Mouse (Mus musculus) testis, postnatal 10 days (tissue): Measurements from ENCODE around the gene Cdc42bpb.

Source experiments
- DNase-seq: peaks from one replicate; pipeline ENCODE4 v3.0.0; 2021; ENCODE audit warnings: low spot score

Cdc42bpb gene

DNA sequence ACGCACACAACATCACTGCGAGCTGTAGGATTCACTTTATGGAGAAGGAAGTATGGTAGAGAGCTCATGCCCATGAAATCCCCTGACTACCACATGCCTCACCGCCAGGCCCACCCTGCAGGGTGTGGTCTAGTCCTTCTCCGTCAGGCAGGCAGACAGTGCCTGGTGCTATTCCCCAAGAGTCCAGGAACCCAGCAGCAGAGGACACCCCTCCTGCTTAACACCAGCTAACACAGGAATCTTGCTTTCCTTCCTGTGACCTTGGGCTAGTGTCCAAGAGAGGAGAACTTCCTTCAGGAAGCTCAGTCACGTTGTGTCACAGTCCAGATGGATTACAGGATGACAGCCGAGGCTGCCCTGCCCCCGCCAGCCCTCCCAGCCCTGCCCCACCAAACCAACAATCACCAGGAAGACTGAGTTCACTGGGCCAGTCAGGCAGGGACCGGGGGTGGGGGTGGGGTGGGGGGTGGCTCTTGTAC, 9.2 kb upstream of the Cdc42bpb start:
- no peak for DNase-seq

DNA sequence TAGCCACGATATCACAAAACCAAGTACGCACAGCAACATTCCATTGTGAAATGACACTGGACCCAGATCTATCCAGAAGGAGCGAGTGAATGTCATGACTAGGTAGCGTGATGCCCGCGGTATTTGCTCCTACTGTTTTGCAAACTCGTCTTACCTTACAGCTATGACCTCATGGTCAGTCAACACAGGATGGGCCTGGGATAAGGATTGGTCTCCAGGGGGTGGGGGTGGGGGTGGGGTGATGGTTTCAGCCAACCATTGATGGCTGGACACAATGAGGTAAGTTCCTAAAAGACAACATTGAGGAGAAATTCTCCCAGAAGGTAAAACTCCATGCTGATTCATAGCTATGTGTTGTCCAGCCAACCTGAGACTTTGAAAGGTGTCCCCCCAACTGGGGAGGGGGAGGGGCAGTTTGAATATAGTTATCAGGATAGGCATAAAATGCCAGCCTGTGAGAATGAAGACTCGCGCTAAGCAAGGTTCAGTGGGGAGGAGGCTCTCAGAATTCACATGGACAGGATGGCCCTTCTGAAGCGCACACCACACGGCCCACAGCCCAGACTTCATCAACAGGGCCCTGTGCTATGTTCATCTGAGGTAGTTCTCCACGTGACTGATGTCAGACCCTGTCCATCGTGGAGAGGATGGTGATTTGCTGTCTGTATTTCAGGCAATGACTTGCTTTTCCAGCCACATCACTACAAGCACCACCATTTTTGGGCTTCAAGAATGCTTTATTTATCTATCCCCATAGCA, 8.5 kb upstream of the Cdc42bpb start:
- DNase-seq: no peak

DNA sequence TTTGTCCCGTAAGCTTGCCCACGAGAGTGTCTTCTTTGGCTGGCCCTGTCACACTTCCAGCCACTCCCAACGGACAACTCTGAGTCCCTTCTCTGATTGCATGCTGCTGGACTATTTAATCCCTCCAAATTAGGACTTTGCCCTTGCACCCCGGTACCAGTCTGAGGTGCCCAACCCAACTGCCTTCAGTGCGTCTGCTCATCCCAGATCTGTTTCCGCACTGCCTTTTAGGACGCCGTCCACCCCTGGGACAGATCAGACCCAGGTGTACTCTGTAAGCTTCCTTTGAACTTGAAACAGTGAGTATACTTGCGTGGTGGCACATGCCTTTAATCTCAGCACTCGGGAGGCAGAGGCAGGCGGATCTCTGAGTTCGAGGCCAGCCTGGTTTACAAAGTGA, 1.3 kb upstream of the Cdc42bpb start:
- DNase-seq: no peak

DNA sequence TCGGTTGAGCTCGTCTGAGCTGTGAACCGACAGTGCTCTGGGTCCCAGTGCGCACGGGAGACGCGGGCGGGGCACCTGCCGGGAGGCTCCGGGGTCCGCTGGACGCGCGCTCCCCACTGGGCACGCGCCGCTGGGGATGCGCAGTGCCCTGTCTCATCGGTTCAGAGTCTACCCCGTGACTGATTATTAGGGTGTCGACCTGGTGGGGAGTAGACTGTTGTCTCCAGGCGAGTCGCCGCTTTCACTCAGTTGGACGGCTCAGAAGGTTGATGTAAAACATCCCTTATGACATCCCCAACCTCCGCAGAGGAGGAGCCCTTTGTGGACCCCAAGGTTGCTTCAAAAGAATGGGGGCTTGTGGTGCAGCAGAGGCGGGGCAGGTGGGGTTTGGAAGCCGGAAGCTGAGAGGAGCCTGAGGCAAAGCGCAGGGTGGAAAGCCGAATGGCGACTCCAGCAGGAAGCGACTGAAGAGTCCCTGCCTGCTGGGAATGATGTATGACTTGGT, 520 bp upstream of the Cdc42bpb start:
- no peak for DNase-seq

DNA sequence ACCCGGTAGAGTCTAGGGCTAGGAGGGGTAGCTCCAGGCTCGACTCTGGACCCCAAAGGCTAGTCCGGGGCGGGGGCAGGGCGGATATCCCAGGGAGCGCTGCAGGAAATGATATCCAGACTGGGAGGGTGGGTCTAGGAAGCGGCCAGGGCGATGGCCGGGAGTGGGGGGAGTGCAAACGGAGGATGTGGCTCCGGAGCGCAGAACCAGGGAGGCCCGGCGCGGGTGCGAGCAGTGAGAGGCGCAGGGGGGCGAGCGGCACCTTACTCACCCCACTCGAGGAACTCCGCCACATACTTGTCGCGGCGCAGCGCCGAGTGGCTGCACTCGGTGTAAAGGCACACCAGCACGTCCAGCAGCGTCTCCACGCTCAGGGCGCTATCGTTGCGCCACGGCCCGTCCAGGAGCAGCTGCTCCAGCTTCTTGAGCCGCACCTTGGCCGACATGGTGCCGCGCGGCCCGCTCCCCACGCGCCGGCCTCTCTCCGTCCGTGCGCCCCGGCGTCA, 639 bp downstream of the Cdc42bpb start:
- peak; percentile 76 for DNase-seq

DNA sequence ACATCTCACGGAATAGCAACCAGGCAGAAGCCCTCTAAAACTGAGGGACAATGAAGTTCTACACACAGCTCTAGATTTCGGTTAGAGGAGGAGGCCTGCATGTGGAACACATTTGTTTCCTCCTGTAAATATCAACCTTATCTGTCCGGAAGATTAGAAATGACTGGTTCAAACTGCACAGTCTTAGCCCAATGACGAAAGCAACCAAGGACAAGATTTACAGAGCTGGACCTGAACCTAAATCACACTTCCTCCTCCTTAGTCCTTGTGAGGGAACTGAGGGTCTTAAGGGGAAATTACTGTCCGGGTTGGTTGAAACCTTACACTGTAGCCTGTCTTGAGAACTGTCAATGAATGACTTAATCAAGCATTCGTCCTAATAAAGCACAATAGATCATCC, 1.5 kb downstream of the Cdc42bpb start:
- no peak for DNase-seq

DNA sequence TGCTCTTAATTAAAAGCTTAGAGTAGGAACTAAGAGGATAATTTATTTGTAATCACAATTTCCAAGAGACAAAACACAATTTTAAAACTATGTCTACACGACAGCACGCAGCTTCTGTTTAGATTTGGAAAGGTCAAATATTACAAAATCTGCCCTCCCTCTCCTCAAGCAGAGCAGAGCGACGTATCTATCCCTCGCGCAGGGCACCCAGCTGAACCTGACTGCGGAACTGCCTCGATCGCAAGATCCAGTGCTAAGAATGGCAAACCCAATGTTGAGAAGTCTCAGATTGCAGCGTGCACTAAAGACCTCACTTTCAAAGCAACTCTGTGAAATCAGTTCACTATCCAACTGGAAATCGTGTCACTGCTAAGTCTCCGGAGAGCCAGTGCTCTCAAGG, 2.0 kb downstream of the Cdc42bpb start:
- no peak for DNase-seq

DNA sequence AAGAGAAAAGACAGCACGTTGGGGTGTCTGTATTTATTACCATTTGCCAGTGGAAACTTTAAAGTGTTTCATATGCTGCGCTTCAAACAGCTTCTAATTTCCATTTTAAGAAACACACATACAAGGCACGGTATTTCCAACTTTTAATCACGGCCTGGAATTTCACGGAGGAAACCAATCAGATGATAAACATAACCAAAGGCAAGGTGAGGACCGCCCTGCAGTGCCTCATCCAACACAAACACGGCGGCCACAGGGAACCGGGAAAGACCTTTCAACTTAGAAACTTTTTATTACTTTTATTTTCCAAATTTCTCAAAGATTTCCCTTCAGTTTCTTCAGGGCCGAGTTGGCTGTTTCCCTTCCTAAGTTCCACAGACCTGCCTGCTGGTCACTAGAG, 2.8 kb downstream of the Cdc42bpb start:
- no peak for DNase-seq

DNA sequence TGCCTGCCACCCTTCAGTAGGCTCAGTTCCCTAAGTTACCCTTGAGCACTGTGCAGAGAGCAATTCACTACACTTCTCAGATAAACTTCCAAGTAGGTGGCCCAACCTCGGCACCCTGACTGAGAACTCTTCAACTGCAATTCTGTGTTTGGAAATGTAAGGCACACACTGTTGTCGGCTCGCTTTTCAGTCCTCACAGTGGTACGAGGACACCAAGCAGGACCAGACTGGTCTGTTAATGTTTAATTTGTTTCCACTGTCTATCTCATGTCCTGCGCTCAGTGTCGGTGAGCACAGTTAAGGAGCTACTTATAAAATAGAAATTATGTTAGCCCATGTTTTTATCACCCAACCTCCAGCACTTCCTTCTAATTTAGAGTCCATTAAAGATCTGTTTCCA, 4.1 kb downstream of the Cdc42bpb start:
- DNase-seq: no peak

DNA sequence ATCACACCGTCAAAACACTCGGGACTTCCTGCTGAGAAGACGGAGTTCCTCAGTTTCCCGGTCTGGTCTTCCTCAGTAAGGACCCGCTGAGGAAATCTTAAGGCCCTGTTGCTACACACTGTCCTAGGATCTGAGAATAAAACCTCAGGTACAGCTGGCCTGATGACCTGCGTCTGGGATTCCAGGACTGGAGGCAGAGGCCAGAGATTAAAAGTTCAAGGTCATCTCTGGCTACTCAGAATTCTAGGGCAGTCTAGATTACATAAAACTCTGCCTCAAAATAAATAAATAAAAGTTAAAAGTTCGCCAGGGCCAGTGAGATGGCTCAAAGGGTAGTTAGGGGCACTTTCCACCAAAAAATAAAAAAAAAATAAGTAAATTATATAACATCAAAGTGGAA, 5.6 kb downstream of the Cdc42bpb start:
- DNase-seq: no peak

DNA sequence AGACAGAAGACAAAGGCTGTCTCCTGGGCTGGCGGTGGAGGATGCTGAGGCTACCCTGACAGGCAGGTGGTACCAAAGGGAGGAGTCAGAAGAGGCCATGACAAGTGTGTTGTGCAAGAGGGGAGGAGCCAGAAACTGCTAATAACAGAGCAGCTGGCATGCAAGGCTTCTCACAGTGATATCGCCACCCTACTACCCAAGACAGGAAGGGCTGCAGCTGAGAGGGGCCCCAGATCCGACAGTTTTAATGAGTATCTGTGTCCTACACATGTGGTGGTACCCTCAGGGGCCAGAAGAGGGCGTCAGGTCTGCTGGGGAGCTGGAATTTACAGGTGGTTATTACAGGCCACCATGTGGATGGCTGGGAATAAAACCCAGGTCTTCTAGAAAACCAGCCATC, 7.3 kb downstream of the Cdc42bpb start:
- no peak for DNase-seq

DNA sequence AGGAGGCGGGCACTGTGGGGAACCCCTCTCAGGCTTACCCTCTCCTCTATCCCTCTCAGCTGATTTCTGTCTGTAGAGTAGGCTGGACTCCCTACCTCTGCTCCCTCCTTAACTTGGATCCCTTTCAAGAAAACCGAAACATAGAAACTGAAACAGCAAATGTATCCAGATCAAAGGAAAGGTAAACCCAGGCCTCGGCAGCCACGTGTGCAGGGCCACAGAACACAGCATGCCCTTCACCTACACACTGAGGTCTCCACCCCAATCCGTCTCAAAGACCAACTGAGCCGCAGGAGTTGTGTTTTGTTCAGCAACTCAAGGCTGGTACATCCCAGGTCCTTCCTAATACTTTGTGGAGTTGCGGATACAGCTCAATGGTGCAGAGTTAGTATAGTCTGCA, 10.5 kb downstream of the Cdc42bpb start:
- no peak for DNase-seq

DNA sequence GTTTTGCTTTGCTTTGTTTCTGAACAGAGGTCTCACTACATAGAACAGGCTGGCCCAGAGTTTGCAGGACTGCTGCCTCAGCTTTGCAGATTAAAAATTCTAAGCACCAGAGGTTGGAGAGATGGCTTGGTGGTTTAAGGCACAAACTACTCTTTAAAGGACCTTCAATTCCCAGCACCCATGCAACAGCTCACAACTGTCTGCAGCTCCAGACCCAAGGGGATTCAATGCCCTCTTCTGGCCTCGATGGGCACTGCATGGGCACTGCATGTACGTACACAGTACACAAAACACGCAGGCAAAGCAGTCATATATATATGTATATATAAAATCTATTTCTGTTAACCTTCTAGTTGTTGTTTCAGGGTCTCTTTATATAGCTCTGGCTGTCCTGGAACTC, 13.3 kb downstream of the Cdc42bpb start:
- DNase-seq: no peak

DNA sequence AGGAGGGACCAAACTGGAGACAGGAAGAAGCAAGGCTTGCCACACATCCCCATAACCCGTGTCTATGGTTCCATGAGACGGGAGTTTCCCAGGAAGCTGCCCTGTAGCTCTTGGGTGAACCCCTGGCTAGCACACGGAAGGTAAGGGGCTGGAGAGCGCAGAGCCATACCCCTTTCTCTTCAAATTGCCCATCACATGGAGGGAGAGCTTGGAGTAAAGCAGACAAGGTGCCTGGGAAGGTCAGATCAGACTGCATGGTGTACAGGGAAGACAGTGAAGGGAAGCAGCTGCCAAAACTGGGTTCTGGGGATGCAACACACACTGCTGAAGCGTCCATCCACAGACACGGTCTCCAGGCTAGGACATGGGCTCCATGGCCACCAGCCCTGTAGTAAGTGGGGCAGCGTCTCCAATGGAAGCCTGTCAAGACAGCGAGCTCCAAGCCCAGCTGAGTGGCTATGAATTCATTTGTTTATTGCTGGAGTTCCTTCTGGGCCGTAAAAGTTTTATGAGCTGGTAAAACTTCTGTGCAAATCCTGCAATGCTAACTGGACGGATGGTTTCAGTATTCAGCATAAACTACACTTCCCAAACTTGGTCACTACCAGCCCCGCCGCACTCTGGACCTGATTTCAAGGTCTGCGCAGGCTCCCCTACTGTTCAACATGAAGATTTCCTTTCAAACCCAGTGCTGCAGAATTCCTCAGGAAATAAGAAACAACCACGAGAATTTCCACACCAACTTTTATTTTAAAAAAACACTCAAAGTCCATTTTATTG, 16.0 kb downstream of the Cdc42bpb start:
- no peak for DNase-seq

DNA sequence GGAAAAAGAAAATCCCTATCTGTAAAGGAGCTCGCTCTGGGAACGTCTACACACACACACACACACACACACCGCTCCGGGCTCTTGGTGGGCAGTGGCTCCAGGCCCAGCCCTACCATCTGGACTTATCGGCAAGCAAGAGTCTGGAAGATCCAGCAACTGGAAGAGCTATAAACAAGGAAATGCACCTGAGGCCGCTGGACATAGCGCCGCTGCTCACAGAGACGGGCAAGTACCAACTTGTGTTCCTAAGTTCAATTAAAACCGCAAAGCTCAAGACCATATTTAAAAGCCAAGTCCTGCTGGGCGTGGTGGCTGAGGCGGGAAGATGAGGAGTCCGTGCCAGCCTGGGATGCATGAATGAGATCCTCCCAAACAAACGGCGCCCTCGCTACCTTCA, 16.8 kb downstream of the Cdc42bpb start:
- no peak for DNase-seq

DNA sequence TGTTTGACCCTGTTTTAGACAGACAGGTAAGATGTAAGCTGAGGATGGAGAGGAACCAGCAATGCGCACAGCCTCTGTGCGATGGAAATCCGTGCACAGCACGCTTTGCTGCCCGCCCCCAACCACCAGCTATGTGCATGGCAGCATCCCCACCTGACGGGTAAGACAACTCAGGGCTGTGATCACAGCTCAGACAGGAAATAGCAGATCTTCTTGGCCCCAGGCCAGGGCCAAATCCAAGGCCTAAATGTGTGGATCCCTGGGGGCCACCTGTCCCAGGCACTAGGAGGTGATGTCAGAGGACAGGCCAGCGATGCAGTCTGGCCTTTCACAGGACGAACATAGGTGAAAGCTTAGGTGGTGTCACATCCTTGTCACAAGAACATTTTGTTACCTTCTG, 21.3 kb downstream of the Cdc42bpb start:
- no peak for DNase-seq

DNA sequence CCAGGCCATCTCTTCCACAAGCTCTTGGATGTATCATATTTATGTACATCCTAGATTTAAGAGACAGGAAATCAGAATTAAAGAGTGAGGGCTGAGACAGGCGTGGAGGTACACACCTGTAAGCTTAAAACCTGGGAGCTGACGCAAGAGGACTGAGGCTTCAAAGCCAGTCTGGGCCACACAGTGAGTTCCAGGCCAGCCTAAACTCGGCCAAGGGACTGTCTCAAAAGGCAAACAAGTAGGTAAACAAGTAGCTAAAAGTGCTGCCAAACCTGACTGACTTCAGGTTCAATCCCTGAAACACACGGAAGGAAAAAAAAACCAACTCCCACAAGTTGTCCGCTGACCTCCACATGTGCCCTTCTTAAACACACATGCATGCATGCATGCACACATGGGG, 23.4 kb downstream of the Cdc42bpb start:
- no peak for DNase-seq

DNA sequence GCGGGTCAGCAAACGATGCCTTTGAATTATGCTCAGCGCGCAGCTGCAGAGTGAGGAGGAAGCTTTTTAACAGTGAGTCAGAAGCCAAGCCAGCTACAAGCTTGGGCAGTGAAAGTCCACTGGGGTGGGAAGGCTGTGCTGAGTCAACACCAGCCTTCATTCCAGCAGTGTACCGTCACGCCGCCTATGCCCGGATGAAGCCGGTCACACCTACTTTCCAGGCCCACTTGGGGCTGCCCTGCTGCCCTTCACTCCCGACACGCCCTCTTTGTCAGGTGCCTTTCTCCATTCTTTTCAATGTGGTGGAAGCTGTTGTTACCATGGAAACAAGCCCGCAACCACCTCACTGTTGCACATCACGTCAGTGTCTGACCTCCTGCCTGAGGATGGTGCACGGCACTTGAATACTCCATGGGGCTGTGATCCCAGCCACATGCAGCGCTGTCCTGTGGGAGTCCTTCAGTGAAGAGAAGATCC, 24.0 kb downstream of the Cdc42bpb start:
- no peak for DNase-seq

DNA sequence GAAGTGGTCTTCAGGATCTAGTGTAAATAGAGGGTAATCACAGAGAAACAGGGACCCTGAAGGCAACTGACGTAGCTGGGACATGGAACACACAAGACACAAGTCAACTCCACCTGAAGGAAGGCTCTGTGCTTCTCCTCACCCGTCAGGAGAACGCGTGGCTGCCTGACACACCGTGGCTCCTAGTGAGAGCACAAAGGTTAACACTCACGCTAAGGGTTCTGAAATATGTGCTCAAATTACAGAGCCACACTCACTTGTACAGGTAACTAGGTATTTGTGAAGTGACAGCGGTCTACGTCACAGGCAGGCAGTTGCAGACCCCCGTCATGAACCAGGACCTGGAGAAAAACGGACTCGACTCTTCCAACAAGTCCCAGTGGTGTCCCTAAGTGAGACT, 24.5 kb downstream of the Cdc42bpb start:
- no peak for DNase-seq

DNA sequence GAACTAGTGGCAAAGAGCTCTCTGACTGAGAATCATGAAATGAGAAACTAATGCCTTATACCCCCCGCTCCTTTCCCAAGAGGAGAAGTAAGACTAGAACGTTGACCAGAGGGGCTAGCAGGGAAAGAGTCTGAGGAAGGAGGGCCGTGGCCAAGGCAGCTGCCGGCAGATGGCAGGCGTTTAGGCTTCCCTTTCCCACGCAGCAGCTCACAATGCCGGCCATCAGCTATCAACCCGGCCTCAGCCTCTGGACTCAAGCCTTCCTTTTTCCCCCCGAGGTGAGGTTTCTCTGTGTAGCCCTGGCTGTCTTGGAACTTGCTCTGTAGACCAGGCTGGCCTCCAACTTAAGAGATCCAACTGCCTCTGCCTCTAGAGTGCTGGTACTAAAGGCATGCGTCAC, 25.0 kb downstream of the Cdc42bpb start:
- no peak for DNase-seq

DNA sequence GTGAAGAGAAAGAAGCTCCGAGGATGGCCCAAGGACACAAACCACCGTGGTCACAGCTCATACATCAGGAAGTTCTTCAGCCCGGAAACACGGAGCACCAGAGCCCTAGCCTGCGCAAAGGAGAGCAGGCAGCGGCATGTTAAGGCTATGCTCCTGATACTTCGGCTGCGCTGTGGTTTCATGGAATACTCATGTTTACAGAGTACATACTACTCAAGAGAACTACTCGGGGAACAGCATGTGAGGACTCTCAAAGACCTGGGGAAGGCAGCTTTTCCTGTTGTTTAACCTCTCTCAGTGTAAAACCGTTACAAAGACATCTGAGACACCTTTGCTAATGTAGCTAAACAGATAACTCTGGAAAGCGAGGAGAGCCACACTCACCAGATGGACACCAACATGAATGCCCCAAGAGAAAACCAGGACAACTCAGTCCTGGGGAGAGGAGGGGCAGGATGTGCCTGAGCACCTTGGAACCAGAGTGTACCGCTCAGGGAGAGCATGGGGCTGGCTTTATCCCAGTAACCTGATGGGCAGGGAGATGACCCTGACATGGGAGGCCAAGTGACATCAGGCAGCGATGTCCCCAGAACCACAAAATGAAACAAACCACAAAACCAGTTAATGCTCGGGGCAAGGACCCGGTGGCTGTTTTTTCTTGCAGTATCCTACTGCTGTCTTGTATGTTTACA, 27.8 kb downstream of the Cdc42bpb start:
- no peak for DNase-seq

DNA sequence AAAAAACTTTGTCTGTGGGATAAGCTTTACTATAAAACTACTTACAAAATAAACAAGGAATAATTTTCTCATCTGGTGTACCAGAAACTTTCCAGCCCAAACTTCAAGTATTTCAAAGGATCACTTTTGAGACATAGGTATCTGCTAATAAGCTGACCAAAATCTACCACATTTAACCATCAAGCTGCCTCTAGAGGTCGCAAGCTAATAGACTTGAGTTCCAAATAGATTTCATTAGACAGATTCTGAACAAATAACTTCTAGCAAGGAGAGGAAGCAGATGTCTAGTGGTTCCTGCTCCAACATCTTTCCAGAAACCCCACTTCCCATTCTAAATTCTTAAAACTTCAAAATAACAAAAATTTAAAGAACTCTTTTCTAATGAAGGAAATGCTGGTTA, 33.6 kb downstream of the Cdc42bpb start:
- DNase-seq: no peak
